Mouse (Mus musculus): ENCODE results near the gene Tecpr2. TPM values are rescaled to one million over a fixed set of nuclear protein-coding genes. Genes with fewer than 3 reads are reported as not detected.

The Tecpr2 gene
- polyA plus RNA-seq, 1 experiment, result 3.1 TPM

DNA sequence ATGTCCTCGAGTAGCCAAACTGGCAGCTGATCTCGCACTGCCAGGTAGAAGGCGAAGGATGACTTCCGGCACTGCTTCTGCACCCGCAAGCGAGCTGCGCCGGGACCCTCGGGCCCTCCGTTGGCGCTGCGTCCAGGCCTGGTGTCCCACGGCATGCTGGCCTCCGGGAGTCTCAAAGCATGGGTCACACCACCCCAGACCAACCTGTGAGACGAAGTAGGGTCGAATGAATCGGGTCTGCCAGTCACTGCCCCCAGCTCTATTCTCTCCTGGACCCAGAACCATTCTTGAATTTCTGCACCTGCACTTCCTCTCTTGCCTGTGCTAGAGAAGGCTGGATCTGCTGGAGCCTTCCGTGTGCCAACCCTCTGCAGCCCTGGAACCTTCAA lies 88.3 kb downstream of the Tecpr2 start:
- TF ChIP-seq GATA1 (IDR thresholded peaks at IDR 0.05; ENCODE audit: low read length), result no peak

DNA sequence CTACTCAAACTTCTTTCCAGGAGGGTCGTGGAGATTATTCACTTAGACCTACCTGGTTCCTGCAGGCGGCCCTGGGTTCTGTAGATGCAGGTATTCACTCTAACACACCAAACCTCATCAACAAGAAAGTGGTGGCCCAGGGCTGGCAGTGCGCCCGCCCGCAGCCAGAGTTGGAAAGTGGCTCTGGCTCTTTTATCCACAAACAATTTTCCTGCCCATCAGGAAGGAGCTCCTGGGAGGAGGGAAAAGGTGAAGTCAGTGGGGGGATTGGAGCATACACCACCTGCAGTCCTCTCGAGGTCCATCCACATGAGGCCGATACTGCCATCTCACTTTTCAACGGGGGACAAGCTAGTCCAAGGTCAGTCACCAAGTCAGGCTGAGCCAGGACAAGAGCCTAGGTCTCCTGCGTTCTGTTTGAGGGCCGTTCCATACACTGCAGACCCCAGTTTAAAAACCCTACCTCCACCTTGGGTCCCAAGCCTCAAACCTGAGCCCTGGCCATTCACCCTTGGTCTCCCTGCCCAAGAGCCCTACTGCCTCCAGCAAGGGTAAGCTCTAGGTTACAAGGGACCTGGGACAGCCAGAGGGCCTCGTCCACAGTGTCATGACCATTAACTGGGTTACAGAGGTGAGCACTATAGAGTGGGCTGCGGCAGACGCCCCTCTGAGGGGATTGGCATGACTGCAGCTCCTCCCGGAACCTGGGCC lies 89.0 kb downstream of the Tecpr2 start:
- TF ChIP-seq GATA1 (IDR thresholded peaks at IDR 0.05; ENCODE audit: low read length), result no peak

DNA sequence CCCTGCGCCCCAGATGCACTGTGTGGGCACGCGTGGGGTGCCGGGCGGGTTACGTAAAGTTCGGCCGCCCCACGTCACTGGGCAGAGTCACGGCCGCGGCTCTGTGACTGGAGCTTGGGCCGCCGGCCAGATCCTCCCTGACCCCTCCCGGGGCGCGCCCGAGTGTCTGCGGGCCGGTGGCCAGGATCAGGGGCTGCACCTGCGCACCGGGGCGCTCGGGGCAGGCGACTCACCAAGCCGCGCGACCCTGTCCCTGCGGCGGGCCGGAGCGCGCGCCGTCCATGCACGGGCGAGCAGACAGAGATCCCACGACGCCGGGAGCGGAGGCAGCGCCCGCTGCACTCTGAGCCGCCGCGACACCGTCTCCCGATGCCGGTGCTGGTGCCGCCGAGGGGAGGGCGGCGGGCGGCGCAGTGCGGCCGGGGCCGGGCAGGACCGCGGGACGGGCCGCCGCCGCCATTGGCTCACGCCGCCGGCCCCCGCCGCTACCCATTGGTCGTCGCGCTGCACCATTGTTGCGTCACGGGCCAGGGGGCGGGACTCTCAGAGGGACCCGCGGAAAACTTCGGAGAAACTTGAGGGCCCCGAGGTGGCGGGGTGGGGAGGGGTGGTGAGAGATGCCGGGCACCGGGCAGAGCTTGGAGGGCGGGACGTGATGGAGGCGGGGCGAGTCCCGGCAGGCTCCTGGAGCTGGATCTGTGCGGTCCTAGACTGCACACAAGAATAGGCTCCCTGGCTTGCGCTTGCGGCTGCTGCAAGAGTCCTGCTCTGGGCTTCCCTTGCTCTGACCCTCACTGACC lies 89.7 kb downstream of the Tecpr2 start, which contains the start of gene Ankrd9:
Ankrd9 (minus strand) TSS at position 434 of the 800 bp plus-strand sequence.
- TF ChIP-seq GATA1 (IDR thresholded peaks at IDR 0.05; ENCODE audit: low read length), result no peak

DNA sequence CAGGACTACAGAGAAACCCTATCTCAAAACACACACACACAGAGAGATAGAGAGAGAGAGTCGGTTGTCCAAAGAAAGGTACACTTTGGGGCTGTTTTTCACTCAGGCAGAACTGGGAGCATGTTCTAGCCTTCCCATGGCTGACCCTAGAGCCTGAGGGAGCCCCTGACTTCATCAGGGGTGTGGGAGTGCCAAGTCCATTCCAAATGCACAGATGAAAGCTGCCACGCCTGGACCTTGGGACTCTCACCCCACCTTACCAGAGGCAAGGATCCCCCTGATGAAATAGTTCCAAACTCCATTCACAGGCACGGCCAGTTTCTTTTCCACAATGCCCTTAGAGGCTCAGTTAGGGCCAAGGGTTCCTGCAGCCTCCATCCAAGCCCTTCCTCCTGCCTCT lies 90.7 kb downstream of the Tecpr2 start:
- no peak for TF ChIP-seq GATA1 (IDR thresholded peaks at IDR 0.05; ENCODE audit: low read length)

DNA sequence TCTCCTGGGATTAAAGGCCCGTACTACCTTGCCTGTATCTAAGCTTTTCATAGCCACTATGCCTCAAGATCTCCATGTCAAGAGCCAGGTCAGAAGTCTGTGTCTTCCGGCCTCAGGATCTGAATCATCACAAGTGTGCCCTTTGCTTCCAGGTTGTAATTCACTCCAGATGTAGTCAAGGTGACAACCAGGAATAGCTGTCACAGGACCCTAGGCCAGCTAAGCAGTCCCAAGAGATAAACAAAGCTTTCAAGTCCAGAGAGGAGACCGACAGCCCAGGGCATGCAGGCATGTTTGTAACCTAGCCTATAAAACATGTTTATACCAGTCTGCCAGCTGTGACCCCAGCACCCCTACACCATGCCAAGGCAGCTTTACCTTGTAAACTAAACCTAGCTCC lies 92.7 kb downstream of the Tecpr2 start:
- TF ChIP-seq GATA1 (IDR thresholded peaks at IDR 0.05; ENCODE audit: low read length), result no peak

DNA sequence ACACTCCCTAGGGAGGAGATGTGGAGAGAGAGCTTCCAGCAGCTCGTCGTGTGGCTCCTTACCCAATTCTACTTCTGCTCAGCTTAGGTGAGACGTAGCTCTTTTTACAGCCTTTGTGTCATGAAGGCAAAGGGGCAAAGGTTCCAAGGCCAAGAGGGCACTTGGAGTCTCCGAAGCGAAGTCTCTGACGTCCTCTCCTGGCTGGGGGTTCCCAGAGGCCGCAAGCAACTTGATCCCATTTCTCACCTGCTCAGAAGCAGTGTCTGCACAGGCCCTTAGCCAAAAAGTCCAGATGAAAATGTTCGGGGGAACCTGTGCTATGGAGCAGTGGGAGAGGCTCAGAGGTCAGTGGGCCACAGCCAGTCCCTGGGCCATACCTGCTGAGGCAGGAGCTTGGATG lies 94.0 kb downstream of the Tecpr2 start:
- no peak for TF ChIP-seq GATA1 (IDR thresholded peaks at IDR 0.05; ENCODE audit: low read length)

DNA sequence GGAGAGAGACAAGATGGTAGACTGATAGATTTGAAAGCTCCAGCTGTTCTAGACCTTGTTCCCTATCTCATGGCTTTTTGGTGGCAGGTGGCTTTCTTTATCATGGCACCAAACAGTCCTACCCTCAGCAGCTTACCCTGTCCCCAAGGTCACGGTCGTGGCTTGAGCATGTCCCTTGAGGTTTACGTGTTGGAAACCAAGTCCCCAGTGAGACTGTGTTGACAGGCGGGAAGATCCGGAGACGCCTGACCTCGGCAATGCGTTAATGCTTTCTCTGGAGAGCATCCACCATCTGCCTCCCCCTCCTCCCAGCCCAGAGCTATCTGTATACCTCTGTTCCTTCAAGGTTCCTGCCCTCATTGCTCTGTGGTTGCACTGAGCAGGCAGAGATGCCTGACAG lies 94.7 kb downstream of the Tecpr2 start:
- no peak for TF ChIP-seq GATA1 (IDR thresholded peaks at IDR 0.05; ENCODE audit: low read length)

DNA sequence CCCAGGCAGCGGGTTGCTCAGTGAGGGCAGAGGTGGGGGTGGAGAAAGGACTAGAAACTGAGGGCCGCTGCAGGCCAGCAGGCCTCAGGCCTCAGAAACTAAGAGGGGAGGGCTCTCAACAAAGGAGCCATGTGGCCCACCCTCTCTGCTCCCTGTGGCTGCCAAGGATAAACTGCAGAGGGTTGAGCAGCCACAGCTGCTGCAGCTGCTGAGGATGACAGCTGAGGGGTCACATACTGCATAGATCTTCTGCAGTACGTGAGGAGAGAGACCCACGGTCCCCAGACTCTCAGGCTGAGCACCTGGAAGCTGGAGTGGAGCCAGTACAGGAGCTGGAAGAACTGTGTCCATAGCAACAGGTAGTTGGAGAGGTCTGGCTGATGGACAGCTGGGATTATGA lies 95.5 kb downstream of the Tecpr2 start:
- TF ChIP-seq GATA1 (IDR thresholded peaks at IDR 0.05; ENCODE audit: low read length), result no peak

DNA sequence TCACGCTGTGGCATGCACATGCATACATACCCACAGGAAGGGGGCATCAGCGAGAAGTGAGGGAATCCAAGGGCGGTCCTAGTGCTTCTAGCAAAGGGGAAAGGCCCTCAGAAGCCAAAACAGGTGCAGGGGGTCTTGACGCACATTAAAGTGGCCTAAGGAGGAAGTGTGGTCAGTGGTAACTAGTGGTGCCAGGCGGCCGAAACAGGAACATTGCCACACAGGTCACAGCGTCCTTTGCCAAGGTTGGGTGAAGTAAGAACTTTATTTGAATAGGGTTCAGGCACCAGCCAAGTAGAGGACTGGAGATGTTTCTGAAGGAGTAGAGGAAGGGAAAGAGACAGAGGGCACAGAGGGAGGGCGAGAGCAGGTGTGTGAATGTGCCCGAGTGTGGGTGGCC lies 96.1 kb downstream of the Tecpr2 start:
- no peak for TF ChIP-seq GATA1 (IDR thresholded peaks at IDR 0.05; ENCODE audit: low read length)

DNA sequence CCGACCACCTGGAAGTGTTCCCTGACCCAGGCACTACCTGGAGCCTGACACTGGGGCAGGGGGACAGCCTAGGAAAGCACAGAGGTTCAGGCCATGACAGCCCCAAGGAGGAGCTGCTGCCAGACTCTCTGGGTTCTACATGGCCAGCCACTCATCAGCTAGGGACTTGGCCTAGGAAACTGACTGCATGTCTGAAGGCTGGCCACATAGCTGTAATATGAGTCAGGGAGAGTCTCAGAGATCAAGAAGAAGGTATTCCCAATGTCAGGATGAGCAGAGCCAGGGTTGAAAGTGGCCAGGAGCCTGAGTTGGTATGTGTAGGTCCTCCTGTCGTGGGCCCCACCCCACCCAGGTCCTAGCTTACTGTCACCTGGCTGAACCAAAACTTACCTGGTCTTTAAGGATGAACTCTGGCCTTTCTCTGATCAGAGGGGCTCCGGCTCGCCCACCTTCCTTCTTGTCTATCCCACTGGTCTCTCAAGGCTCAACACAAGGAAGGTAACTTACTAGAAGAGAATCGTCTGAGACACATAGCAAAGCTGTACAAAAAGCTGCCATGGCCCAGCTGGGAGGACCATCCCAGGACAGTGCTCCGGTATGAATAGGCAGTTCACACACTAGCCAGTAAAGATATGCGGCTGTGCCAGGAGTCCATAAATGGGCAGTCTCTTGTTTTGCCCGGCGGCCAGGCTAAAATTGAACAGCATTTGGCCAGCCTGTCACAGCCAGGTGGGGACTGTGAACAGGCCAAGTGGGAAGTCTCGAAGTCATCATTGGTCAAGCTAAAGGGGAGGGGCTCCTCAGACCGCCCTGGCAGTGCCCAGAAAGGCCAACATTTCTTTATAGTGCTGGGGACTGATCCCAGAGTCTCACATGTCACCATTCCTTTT lies 97.7 kb downstream of the Tecpr2 start:
- no peak for TF ChIP-seq GATA1 (IDR thresholded peaks at IDR 0.05; ENCODE audit: low read length)

DNA sequence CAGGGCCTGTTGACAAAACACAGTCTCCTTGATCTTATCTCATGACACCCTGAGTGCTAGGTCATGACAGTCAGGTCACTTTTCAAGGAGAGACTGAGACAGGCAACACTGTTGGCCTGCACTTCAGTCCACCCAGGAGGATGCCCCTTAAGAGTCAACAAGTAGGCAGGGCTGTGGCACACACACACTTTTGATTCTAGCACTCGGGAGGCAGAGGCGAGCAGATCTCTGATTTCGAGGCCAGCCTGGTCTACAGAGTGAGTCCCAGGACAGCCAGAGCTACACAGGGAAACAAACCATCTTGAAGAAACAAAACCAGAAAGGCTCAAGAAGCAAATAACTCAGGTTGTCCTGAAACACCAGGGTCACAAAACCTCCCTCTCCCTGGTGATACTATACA lies 100.3 kb downstream of the Tecpr2 start:
- TF ChIP-seq GATA1 (IDR thresholded peaks at IDR 0.05; ENCODE audit: low read length), result no peak

DNA sequence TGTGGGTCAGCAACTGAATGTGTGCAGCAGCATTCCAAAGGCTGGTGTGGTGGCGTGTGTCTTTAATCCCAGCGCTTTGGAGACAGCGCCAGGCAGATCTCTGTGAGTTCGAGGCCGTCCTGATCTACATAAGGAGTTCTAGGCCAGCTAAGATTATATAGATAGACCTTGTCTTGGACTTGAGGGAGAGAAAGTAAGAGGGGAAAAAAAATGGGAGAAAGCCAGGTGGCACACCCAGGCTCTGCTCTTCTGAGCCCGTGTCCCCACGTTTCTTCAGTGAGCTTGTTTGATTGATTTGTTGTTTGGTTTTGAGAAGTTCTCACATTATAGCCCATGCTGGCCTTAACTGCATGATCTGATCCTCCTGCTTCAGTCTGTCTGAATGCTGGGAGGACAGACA lies 101.4 kb downstream of the Tecpr2 start:
- no peak for TF ChIP-seq GATA1 (IDR thresholded peaks at IDR 0.05; ENCODE audit: low read length)

DNA sequence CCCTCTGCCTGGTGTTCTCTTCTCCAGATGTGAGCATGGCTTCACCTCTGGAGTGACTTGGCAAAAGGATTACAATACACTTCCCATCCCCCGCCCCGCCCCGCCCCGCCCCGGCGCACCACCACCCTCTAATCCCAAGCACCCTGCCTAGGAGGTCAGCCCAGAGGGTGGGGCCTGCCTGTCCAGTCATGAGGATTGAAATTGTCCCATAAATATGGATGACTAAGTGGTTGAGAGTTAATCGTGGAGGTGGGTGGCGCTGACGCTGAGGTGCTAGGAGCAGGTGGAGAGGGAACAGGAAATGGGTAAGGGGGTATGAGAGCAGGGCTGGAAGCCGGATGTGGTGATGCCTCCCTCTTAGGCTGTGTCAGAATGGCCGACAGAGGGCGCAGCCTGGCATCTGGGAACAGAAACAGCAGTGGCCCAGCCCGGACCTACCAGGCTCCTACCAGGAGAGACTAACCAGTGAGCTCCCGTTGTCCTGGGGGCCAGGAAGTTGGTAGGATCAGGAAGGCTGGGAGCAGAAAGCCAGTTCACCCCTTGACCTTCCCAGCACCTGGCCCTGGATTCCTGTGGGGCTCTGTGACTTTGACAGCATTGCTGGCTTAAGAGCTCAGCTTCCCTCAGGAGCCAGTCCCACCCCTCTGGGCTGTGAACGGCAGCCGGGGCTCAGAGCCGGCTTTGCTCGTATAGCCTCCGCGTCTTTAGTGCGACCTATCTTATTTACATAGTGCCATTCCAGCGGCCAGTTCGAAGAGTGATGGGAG lies 102.5 kb downstream of the Tecpr2 start:
- no peak for TF ChIP-seq GATA1 (IDR thresholded peaks at IDR 0.05; ENCODE audit: low read length)

DNA sequence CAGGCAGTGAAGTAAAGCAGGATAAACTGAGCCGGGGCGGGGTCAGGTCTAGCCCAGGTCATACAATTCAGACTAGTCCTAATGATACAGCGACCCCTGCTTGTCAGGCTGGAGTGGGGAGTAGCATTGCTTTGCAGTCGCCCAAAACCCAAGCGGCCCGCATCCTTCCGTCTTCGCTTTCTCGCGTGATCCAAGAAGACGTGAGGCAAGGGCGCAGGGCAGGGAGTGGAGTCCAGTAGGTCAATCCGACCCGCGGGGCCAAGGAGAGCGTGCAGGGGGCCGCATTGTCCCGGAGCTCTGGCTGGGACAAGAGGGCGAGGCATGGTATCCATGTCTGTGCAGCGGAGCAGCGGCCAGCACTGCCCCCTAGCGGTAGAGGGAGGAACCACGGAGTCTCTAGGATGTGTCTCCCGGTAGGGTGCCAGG lies 103.1 kb downstream of the Tecpr2 start:
- TF ChIP-seq GATA1 (IDR thresholded peaks at IDR 0.05; ENCODE audit: low read length), result no peak

DNA sequence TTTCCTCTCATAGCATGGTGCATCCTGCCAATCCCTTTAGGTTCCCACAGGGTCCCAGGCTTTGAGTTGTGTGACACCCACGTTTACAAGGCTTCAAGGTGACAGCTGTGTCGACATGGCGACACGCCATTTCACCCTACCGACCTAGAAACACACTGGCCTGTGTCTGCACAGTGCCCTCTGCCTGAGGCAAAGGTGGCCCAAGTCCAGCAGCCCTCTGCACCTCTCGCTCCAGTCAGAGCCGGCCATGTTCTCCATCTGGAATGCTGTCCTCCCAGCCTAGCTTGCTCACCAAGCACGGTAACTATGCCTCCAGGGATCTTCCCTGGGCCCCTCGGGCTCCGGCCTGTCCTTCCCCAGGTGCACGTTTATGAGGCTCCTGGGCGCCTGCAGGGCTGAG lies 103.7 kb downstream of the Tecpr2 start:
- no peak for TF ChIP-seq GATA1 (IDR thresholded peaks at IDR 0.05; ENCODE audit: low read length)

Measured in G1E-ER4 (cell line).